Mouse (Mus musculus) stomach, postnatal 0 days (tissue): ENCODE results near the gene Smim24.

Experiments
- CTCF ChIP-seq: IDR thresholded peaks from 2 replicates; pipeline ENCODE4 v1.5.1; 2016; ENCODE audit warnings: antibody characterized with exemption, low read depth, mild to moderate bottlenecking, moderate library complexity
- EP300 ChIP-seq: optimal IDR thresholded peaks from 2 replicates; pipeline ENCODE3; 2016; ENCODE audit warnings: antibody characterized with exemption

GRCm38 (mm10) chr10:81409330-81409729 is 16.5 kb downstream of the Smim24 start:
- TF ChIP-seq CTCF: no peak
- no peak for TF ChIP-seq EP300
